Mouse (Mus musculus) urinary bladder, postnatal 10 days (tissue): Measurements from ENCODE around the gene Ctbp2.

Experiments used
- DNase-seq: peaks from one replicate; pipeline ENCODE4 v3.0.0; 2022; ENCODE audit warnings: low spot score

Gene Ctbp2

GRCm38 (mm10) chr7:133040688-133041345 lies 83.3 kb downstream of the Ctbp2 start:
- DNase-seq: no peak

- no peak for DNase-seq
Measured at GRCm38 (mm10) chr7:133039556-133040255, 84.4 kb downstream of the Ctbp2 start.

- no peak for DNase-seq
Measured at GRCm38 (mm10) chr7:133037618-133038017, 86.5 kb downstream of the Ctbp2 start.

DNA sequence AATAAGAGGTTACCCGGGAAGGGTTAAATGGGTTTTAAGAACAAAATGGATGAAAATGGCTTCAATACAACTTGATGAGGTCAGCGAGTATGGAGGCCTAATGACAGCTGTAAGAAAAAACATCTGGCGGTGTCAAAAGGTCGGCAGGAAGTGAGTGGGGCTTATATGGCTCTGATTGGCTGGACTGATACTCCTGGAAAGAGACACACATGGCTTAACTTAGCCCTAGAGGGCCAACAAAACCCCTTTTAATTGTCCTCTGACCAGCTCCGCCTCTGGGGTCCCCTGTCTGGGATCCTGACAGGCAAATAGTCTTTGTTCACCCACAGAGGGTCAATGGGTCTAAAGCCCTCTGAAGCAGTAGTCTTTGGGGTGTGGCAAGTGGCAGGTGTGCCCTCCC lies 86.9 kb downstream of the Ctbp2 start:
- DNase-seq: no peak

- no peak for DNase-seq
Measured at GRCm38 (mm10) chr7:133035901-133036300, 88.3 kb downstream of the Ctbp2 start.

DNA sequence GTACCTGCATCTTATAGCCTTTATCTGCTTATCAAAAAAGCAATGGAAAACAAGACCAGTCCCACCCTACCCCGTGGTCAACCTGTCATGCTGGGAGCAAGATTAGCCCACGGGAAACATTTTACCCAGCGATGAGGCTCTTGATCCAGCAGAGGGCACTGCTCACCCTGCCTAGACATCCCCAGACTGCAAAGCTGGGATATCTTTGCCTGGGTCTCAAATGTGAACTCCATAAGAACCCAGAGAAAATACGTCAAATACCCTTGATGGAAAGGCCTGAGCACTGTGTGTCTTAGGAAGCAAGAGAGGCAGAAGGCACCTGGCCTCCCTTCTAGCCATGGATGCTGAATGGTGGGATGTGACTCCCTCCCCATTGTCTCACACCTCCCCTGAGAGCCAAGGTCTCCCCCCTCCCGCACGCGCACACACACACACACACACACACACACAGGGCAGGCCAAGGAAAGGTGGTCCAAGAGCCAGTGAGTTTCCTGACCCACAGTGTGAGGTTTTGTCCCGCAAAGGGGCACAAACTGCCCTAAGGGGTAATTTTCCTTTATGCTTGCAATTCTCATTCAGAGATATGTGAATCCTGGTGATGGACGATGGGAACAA lies 91.5 kb downstream of the Ctbp2 start:
- no peak for DNase-seq

- DNase-seq: no peak
Measured at GRCm38 (mm10) chr7:133029496-133030047, 94.6 kb downstream of the Ctbp2 start.

- DNase-seq: no peak
Measured at GRCm38 (mm10) chr7:133029004-133029403, 95.2 kb downstream of the Ctbp2 start.

GRCm38 (mm10) chr7:133027930-133028329 lies 96.2 kb downstream of the Ctbp2 start:
- no peak for DNase-seq

DNA sequence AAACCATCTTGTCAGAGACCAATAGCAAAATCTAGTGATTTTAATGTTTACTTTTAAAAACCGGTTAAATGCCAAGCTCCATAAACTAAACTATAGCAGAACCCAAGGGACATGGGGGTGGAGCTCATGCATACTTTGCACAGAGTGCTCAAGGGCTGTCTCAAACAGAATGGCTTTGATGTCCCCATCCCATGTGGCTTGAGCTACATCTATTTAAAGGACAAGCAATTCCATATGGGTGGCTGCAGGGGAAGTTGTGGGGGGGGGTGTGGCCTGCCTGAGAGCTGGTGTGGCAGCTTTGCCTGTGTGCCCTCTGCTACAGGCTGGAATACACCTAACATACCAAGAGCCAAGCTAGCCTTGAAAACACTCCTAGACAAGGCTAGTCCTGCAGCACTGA lies 99.5 kb downstream of the Ctbp2 start:
- DNase-seq: no peak

GRCm38 (mm10) chr7:133019481-133020020 lies 104.6 kb downstream of the Ctbp2 start:
- no peak for DNase-seq

DNA sequence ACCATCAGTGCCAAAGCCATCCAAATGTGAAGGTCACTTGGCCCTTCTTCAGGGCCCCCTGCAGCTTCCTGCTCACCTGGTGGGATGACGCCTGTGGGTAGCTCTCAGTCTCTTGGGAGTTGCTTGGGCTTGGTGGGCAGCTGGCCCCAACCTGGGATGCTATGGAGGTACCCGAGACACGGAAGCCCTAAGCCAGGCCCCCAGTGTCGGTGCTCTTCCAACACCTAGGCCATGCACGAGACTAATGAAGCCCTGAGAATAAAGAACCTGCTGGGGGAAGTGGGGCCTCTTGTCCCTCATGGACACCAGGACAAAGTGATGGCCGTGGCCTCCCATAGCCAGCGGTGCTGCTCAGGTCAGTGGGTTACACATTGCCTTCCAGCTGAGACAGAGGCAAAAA lies 105.2 kb downstream of the Ctbp2 start:
- no peak for DNase-seq

GRCm38 (mm10) chr7:133015416-133016070 lies 108.6 kb downstream of the Ctbp2 start:
- no peak for DNase-seq

- DNase-seq: no peak
Measured at GRCm38 (mm10) chr7:133014631-133015030, 109.5 kb downstream of the Ctbp2 start.

GRCm38 (mm10) chr7:133013923-133014322 lies 110.2 kb downstream of the Ctbp2 start:
- DNase-seq: no peak

DNA sequence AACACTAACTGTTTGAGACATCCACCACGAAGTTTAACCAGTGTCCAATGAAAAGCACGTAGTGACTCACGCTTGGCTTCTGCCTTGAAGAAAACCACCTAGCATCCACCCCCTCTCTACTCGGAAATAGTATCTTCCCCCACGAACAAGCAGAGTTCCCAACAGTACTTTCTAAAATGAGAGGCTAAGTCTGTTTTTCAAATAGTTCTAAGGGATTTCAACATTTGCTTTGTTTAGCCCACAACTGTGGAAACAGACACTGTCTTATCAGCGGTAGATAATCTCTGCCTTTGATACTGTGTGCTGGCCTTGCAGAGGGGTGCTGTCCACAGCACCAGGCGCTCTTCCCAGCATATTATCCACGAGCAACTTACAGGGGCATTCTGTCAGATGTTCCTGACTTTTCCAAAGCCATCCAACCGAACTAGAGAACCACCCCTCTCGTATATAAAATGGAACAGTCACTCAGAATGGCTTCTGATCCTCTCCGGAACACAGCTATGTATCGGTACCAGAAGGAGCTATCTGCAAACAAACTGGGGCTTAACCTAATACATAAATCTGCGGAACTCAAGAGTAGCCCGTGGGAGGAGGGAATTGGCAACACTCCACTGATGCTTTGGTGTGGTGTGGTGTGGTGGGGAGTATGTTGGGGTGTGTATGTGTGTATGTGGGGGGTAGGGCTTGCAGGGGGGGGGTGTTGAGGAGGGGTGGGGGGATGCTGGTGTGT lies 111.4 kb downstream of the Ctbp2 start:
- no peak for DNase-seq

- no peak for DNase-seq
Measured at GRCm38 (mm10) chr7:133011611-133012010, 112.5 kb downstream of the Ctbp2 start.

- no peak for DNase-seq
Measured at GRCm38 (mm10) chr7:133011191-133011590, 113.0 kb downstream of the Ctbp2 start.

DNA sequence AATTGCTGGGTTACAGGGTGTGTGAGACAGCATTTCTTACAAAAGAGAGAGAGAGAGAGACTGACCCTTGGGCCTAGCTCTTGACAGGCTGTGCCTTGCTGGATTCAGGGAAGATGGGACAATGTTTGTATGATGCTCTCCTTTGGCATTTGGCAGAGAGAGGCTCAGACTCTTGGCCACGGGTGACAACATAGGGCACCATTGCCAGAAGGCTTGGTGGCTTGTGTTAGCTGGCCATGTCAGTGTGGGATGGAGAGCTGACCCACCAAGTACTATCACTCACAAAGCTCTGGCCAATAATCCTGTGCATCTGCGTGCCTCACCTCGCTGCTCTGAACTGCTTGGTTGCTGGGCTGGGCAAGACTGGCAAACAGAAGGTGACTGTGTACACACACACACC lies 113.7 kb downstream of the Ctbp2 start:
- no peak for DNase-seq

DNA sequence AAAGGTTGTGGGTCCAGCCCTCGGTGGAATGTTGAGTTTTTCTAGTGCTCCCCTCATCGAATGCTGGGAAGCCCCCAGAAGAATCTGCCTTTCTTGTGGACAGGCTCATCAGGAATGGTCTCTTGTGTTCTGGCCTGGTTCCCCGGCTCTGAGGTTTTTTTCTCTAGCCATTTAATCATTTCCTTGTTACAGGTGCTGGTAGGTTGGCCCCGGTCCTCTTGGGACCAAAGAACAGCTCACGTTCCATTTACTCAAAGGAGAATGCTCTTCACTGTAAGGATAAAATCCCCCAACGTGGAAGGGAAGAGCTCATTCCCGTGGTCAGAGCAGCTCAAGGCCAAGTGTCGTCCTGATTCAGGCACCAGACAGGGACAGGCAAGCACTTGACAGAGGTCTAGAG lies 114.5 kb downstream of the Ctbp2 start:
- DNase-seq: no peak

- no peak for DNase-seq
Measured at GRCm38 (mm10) chr7:133008663-133009062, 115.5 kb downstream of the Ctbp2 start.

DNA sequence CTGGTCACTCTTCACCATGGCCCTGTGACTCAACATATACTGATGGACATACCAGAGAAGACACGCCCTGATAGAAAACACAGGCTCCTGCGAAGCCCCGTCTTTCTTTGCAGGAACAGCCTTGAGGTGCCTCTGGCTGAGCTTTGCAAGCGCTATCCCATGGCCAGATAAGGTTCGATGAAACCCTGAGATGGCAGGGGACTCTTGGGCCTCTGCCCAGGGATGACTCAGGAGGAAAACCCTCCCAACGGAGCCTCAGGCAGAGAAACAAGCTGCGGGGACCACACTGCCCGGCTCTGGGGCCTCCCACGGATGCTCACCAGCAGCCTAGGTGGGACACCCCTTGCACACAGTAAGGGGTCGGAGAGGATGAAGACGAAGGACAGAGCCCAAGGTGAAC lies 116.8 kb downstream of the Ctbp2 start:
- no peak for DNase-seq
